Mouse (Mus musculus) heart, embryonic 13.5 days (tissue): ENCODE data around the gene Klrb1f. TPM values are rescaled to one million over a fixed set of nuclear protein-coding genes. Genes with fewer than 3 reads are reported as not detected.
"Not testable (repeated sequence)": the region's sequence is repeated elsewhere in the genome, so short reads cannot be mapped to it uniquely, and the experiment has no call there.

Source experiments
- ATAC-seq: fragments of 200-750 bp; cut with Nextera tagmentation; 2 replicates; pipeline ENCODE4 v1.8.0; 2017; ENCODE audit warnings: moderate TSS enrichment; ENCODE audit not compliant: insufficient number of reproducible peaks, low FRiP score, low TSS enrichment; ENCODE audit errors: extremely low read depth
- H3K27ac ChIP-seq: fragments of 300-500 bp; sonication (generic); replicated peaks from 2 replicates; pipeline ENCODE4 v1.5.1; 2015; ENCODE audit warnings: moderate library complexity, mild to moderate bottlenecking, inconsistent platforms
- H3K27me3 ChIP-seq: fragments of 300-500 bp; sonication (generic); replicated peaks from 2 replicates; pipeline ENCODE4 v1.6.1; 2015; ENCODE audit warnings: mild to moderate bottlenecking, inconsistent platforms
- H3K36me3 ChIP-seq: fragments of 300-500 bp; sonication (generic); 2 replicates; pipeline ENCODE4 v1.6.1; 2015; ENCODE audit warnings: mild to moderate bottlenecking, inconsistent platforms
- H3K4me1 ChIP-seq: fragments of 300-500 bp; sonication (generic); 2 replicates; pipeline ENCODE4 v1.6.1; 2015; ENCODE audit warnings: inconsistent platforms
- H3K4me2 ChIP-seq: fragments of 300-500 bp; sonication (generic); 2 replicates; pipeline ENCODE4 v1.6.1; 2015; ENCODE audit warnings: inconsistent platforms, mild to moderate bottlenecking, moderate library complexity
- H3K4me3 ChIP-seq: fragments of 300-500 bp; sonication (generic); 2 replicates; pipeline ENCODE4 v1.5.1; 2015; ENCODE audit warnings: moderate library complexity, mild to moderate bottlenecking, inconsistent platforms
- H3K9ac ChIP-seq: fragments of 300-500 bp; sonication (generic); 2 replicates; pipeline ENCODE4 v1.6.1; 2015; ENCODE audit warnings: inconsistent platforms, mild to moderate bottlenecking, moderate library complexity
- H3K9me3 ChIP-seq: fragments of 300-500 bp; sonication (generic); 2 replicates; pipeline ENCODE4 v1.6.1; 2016; ENCODE audit warnings: inconsistent platforms
- WGBS: fragments of 180-500 bp; shearing (Covaris S2); methylation state at CpG from one replicate; pipeline ENCODE4 v1.1.7; 2015; ENCODE audit warnings: mixed read lengths; 5-methylcytosine and 5-hydroxymethylcytosine counted together
- polyA plus RNA-seq: library from polyadenylated mRNA; unstranded; fragments of >200 nt; fragmentation: Nextera tagmentation; extraction: Ambion mirVana; gene quantifications from 2 replicates; pipeline ENCODE4 v1.2.1, GENCODE M21; 2015

Gene Klrb1f
- polyA plus RNA-seq, 1 experiment from 2014 or later = not detected

DNA sequence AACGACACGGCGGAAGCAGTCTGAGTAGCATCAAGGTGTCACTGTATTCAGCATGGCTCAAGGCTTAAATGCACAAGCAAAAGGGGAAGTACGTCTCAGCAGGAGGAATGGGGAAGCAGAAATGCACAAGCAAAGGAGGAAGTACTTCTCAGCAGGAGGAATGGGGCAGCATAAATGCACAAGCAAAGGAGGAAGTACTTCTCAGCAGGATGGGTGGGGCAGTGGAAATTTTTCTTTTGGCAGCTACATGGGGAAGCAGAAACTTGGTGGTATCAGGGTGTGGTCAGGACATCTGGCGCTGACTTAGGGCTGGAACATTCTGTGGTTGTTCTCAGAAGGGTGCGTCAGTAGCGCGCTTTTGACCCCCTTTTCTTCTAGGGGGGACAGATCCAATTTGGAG, 42.9 kb downstream of the Klrb1f start:
- H3K4me2 ChIP-seq, ATAC-seq, H3K9me3 ChIP-seq, H3K4me1 ChIP-seq, H3K27me3 ChIP-seq, H3K36me3 ChIP-seq, H3K4me3 ChIP-seq, H3K9ac ChIP-seq, H3K27ac ChIP-seq: not testable (repeated sequence)
- WGBS = 87% methylated on average over 8 of the region's 8 CpGs

DNA sequence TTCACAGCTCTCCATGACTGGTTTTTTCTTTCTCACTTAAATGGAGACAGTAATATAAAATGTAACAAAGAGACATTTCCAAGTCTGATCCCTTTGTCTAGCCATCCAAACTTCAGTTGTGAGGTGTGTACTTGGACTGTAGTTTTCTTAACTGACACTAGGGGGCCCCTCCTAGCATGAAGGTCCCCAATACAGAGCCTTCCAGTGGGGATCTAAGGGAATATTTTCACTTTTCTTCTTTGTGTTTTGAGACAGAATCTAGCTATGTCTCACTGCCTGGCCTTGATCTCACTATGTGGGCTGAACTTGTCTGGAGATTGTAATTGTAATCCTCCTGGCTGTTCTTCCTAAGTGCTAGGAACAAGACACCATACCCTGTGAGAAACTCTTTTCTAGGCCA, 49.5 kb downstream of the Klrb1f start:
- ATAC-seq = no peak
- Histone ChIP-seq H3K9me3 (peaks cover 6% of the 10 kb centered on the region; the same call in 1 of the 2 replicates), H3K4me2 (no peak overlapping the region), H3K4me3 (no peak overlapping the region), H3K4me1 (no peaks in the 10 kb centered on the region), H3K36me3 (no peaks in the 10 kb centered on the region), H3K27me3 (no peaks in the 10 kb centered on the region), H3K9ac (no peak overlapping the region), H3K27ac (no peak overlapping the region)

DNA sequence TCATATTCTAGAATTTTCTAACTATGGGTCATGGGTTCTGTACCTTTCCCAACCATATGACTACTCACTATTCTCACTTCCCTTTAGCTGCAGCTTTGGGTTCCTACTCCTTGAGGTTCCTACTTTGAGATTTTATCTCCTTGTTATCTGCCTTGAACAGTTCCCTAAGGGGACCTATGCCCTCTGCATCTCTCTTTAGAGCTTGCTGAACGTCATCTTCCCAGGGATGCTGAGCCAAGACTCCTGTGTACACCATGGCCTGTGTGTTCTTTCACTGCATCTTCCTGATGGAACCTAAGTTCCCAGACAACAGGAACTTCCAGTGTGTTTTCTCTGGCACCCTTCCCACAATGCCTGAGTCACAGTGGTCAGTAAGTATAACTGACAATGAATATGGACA, 52.2 kb downstream of the Klrb1f start:
- 28% methylated on average over 1 of the region's 1 CpGs for WGBS
- Histone ChIP-seq H3K27me3 (no peaks in the 10 kb centered on the region), H3K36me3 (no peaks in the 10 kb centered on the region), H3K4me1 (no peaks in the 10 kb centered on the region), H3K27ac (no peak overlapping the region), H3K4me3 (no peak overlapping the region), H3K4me2 (no peak overlapping the region), H3K9ac (no peak overlapping the region), H3K9me3 (no peaks in the 10 kb centered on the region)
- ATAC-seq = no peak

DNA sequence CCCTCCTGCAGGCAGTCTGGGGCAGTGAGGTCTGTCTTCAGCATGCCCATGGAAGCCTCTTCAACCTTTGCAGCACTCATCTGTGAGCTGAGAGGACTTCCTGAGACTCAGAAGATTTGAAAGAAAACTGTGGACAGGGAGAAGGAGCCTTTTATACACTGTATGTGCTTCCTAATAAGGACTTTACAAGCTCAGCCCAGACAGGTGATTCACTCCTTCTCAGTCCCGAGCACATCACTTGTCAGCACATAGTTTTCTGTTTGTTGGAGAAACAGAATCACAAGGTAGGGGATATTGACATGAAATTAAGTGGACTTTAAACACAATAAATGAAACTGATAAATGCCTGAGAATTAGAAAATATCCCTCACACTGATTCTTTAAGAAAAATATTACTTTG, 55.1 kb downstream of the Klrb1f start, which contains the start of gene Clec2e:
Gene Clec2e, minus strand, starts transcription at position 120 of the 400 bp plus-strand sequence.
- not testable (repeated sequence) for H3K9me3 ChIP-seq, H3K4me2 ChIP-seq, H3K4me3 ChIP-seq, H3K9ac ChIP-seq, H3K27ac ChIP-seq, ATAC-seq, H3K36me3 ChIP-seq, H3K4me1 ChIP-seq, H3K27me3 ChIP-seq
- WGBS = 59% methylated on average over 1 of the region's 1 CpGs

DNA sequence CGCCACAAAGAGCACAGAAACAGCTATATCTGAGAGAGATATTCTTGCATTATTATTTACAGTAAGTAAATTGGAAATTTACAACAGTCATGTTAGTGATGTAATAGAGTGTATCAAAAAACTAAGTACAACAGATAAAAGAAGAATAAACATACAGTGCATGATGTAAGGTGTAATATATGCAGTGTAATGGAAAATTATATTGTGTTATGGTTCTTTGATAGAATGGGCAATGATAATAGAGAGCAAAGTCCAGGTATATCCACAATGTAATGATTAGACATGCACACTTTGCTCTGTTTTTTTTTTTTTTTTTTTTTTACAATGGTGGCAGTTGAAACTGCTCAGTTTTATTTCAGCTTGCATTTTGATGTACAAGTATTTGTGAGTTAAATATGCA, 55.9 kb downstream of the Klrb1f start:
- no peak overlapping the region for H3K4me3 ChIP-seq

DNA sequence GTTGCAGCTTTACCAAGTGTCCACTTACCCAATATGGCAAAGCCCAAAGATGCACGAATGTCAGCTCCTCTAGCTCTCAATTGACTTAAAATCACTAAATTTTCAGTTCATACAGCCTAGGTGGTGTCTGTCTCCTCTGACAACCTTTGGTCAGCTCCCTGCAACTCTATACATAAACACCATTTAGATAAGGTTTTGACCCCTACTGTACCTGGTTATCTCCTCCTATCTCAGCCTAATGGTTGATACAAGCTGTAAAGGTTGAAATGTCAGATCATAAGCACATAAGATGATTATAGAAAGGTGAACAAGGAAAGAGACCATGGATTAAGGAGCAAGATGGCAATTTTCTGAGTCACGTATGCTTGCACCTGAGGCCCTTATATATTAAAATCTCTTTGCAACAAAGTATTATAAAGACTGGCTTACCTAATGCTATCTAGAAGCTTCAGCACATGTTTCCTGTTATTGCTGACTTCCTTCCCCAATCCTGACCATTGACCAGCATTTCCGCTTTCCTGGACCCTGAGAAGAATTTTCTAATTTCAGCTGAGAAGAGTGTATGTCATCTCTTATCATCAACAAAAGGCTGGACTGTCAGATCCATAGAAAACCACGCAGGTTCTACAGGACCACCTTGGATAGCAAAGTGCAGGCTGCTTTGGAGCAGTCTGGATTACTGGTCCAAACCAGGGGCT, 57.3 kb downstream of the Klrb1f start:
- Histone ChIP-seq H3K4me3 (no peak overlapping the region), H3K27ac (no peak overlapping the region), H3K9ac (no peak overlapping the region), H3K4me2 (no peak overlapping the region), H3K4me1 (no peaks in the 10 kb centered on the region), H3K9me3 (no peaks in the 10 kb centered on the region), H3K36me3 (no peaks in the 10 kb centered on the region), H3K27me3 (no peaks in the 10 kb centered on the region)
- no peak for ATAC-seq
- WGBS = 53% methylated on average over 4 of the region's 4 CpGs

More for the DNA sequence above, 55.9 kb downstream of the Klrb1f start:
- no peaks in the 10 kb centered on the region for H3K27me3 ChIP-seq
- WGBS = 66% methylated on average over 1 of the region's 1 CpGs
- H3K36me3 ChIP-seq = no peaks in the 10 kb centered on the region
- no peaks in the 10 kb centered on the region for H3K9me3 ChIP-seq
- H3K9ac ChIP-seq = no peak overlapping the region
- no peak for ATAC-seq
- H3K4me1 ChIP-seq = no peaks in the 10 kb centered on the region
- no peak overlapping the region for H3K4me2 ChIP-seq
- H3K27ac ChIP-seq = no peak overlapping the region

Other genes with a start within 250 kb of the Klrb1f start
- gene Gm44511, start 219.6 kb upstream of the Klrb1f start, polyA plus RNA-seq = not detected in 2 replicates
- gene Klrb1b, start 219.6 kb upstream of the Klrb1f start, polyA plus RNA-seq = not detected in 2 replicates
- not detected in 2 replicates for gene Clec2i, start 158.3 kb upstream of the Klrb1f start, polyA plus RNA-seq
- 0.45 and 0.60 TPM in 2 replicates for gene BC035044, start 154.8 kb upstream of the Klrb1f start, polyA plus RNA-seq
- not detected in 2 replicates for gene Clec2g, start 111.5 kb upstream of the Klrb1f start, polyA plus RNA-seq
- gene Clec2e, start 55.0 kb downstream of the Klrb1f start, polyA plus RNA-seq = not detected in 2 replicates
- 0.11 and 0.20 TPM in 2 replicates for gene Clec2d, start 134.7 kb downstream of the Klrb1f start, polyA plus RNA-seq
- 0.14 TPM in 1 of 2 replicates, not detected in the other for gene Cd69, start 229.5 kb downstream of the Klrb1f start, polyA plus RNA-seq